Mouse (Mus musculus) liver, embryonic 12.5 days (tissue): ENCODE measurements around the gene Jmjd1c. TPM values are rescaled to one million over a fixed set of nuclear protein-coding genes. Genes with fewer than 3 reads are reported as not detected.

Experiments used
- ATAC-seq: fragments of 200-750 bp; cut with Nextera tagmentation; 2 replicates; pipeline ENCODE4 v1.8.0; 2017; ENCODE audit warnings: moderate number of reproducible peaks, mild to moderate bottlenecking, moderate library complexity
- H3K27ac ChIP-seq: fragments of 300-500 bp; sonication (generic); 2 replicates; pipeline ENCODE4 v1.5.1; 2016; ENCODE audit warnings: mild to moderate bottlenecking
- H3K27me3 ChIP-seq: fragments of 300-500 bp; sonication (generic); replicated peaks from 2 replicates; pipeline ENCODE4 v1.6.1; 2016; ENCODE audit warnings: mild to moderate bottlenecking, moderate library complexity
- H3K36me3 ChIP-seq: fragments of 300-500 bp; sonication (generic); 2 replicates; pipeline ENCODE4 v1.6.1; 2016; ENCODE audit warnings: mild to moderate bottlenecking, moderate library complexity
- H3K4me1 ChIP-seq: fragments of 300-500 bp; sonication (generic); 2 replicates; pipeline ENCODE4 v1.6.1; 2016
- H3K4me2 ChIP-seq: fragments of 300-500 bp; sonication (generic); 2 replicates; pipeline ENCODE4 v1.6.1; 2016; ENCODE audit warnings: mild to moderate bottlenecking, moderate library complexity
- H3K4me3 ChIP-seq: fragments of 300-500 bp; sonication (generic); 2 replicates; pipeline ENCODE4 v1.5.1; 2016; ENCODE audit warnings: mild to moderate bottlenecking, moderate library complexity
- H3K9ac ChIP-seq: fragments of 300-500 bp; sonication (generic); 2 replicates; pipeline ENCODE4 v1.6.1; 2016; ENCODE audit warnings: mild to moderate bottlenecking, moderate library complexity
- H3K9me3 ChIP-seq: fragments of 300-500 bp; sonication (generic); replicated peaks from 2 replicates; pipeline ENCODE4 v1.6.1; 2016; ENCODE audit warnings: mild to moderate bottlenecking, moderate library complexity
- WGBS: fragments of 180-500 bp; shearing (Covaris S2); methylation state at CpG from one replicate; pipeline ENCODE4 v1.1.7; 2016; ENCODE audit not compliant: insufficient replicate concordance; 5-methylcytosine and 5-hydroxymethylcytosine counted together
- polyA plus RNA-seq: library from polyadenylated mRNA; unstranded; fragments of >200 nt; fragmentation: Nextera tagmentation; extraction: Ambion mirVana; gene quantifications from 2 replicates; pipeline ENCODE4 v1.2.1, GENCODE M21; 2016

Jmjd1c gene
- polyA plus RNA-seq = 16.1 and 16.3 TPM in 2 replicates

- no peaks in the 10 kb centered on the region for H3K9me3 ChIP-seq
- peak within 1 kb of the TSS; percentile 90 for H3K4me3 ChIP-seq
- peak within 1 kb of the TSS; percentile 94 for H3K9ac ChIP-seq
- ATAC-seq = peak; percentile 80
- peaks cover 44% of the 10 kb centered on the region for H3K4me1 ChIP-seq
- peak within 1 kb of the TSS; percentile 89 for H3K4me2 ChIP-seq
- H3K27me3 ChIP-seq = no peaks in the 10 kb centered on the region
- peak within 1 kb of the TSS; percentile 91 for H3K27ac ChIP-seq
- no peaks in the 10 kb centered on the region for H3K36me3 ChIP-seq
- WGBS = 3% methylated on average over 66 of the region's 73 CpGs
Measured at GRCm38 (mm10) chr10:67095798-67096620, at the start of gene Jmjd1c. Jmjd1c (plus strand) TSS chr10:67096125.

GRCm38 (mm10) chr10:67047712-67048645, 47.9 kb upstream of the Jmjd1c start:
- H3K9me3 ChIP-seq = no peaks in the 10 kb centered on the region
- H3K27ac ChIP-seq = no peak overlapping the region
- H3K27me3 ChIP-seq = no peaks in the 10 kb centered on the region
- peaks cover 33% of the 10 kb centered on the region for H3K4me1 ChIP-seq
- ATAC-seq = no peak
- WGBS = 73% methylated on average over 18 of the region's 18 CpGs
- no peak overlapping the region for H3K4me2 ChIP-seq
- H3K4me3 ChIP-seq = no peak overlapping the region
- H3K36me3 ChIP-seq = no peaks in the 10 kb centered on the region
- H3K9ac ChIP-seq = no peak overlapping the region

- Histone ChIP-seq H3K27me3 (no peaks in the 10 kb centered on the region), H3K4me1 (peaks cover 29% of the 10 kb centered on the region), H3K9ac (no peak overlapping the region), H3K27ac (no peak overlapping the region), H3K4me3 (no peak overlapping the region), H3K4me2 (no peak overlapping the region), H3K36me3 (no peaks in the 10 kb centered on the region), H3K9me3 (no peaks in the 10 kb centered on the region)
- no peak for ATAC-seq
- WGBS = 63% methylated on average over 13 of the region's 13 CpGs
Measured at GRCm38 (mm10) chr10:67048871-67049615, 46.9 kb upstream of the Jmjd1c start.

GRCm38 (mm10) chr10:67049621-67050020, 46.3 kb upstream of the Jmjd1c start:
- ATAC-seq = no peak
- H3K4me1 ChIP-seq = peaks cover 24% of the 10 kb centered on the region
- WGBS = 74% methylated on average over 7 of the region's 7 CpGs
- H3K9me3 ChIP-seq = no peaks in the 10 kb centered on the region
- H3K27ac ChIP-seq = no peak overlapping the region
- H3K36me3 ChIP-seq = no peaks in the 10 kb centered on the region
- H3K9ac ChIP-seq = no peak overlapping the region
- no peak overlapping the region for H3K4me3 ChIP-seq
- no peak overlapping the region for H3K4me2 ChIP-seq
- no peaks in the 10 kb centered on the region for H3K27me3 ChIP-seq

- Histone ChIP-seq H3K9me3 (no peaks in the 10 kb centered on the region), H3K27me3 (no peaks in the 10 kb centered on the region), H3K27ac (no peak overlapping the region), H3K4me2 (no peak overlapping the region), H3K4me1 (peaks cover 22% of the 10 kb centered on the region), H3K9ac (no peak overlapping the region), H3K36me3 (no peaks in the 10 kb centered on the region), H3K4me3 (no peak overlapping the region)
- ATAC-seq = no peak
- 73% methylated on average over 7 of the region's 7 CpGs for WGBS
Measured at GRCm38 (mm10) chr10:67050766-67051165, 45.2 kb upstream of the Jmjd1c start.

GRCm38 (mm10) chr10:67051466-67051865, 44.5 kb upstream of the Jmjd1c start:
- H3K4me3 ChIP-seq = no peak overlapping the region
- no peaks in the 10 kb centered on the region for H3K36me3 ChIP-seq
- H3K9me3 ChIP-seq = no peaks in the 10 kb centered on the region
- peaks cover 29% of the 10 kb centered on the region for H3K4me1 ChIP-seq
- no peaks in the 10 kb centered on the region for H3K27me3 ChIP-seq
- no peak overlapping the region for H3K4me2 ChIP-seq
- no peak overlapping the region for H3K27ac ChIP-seq
- no peak overlapping the region for H3K9ac ChIP-seq
- no peak for ATAC-seq
- 70% methylated on average over 5 of the region's 5 CpGs for WGBS

GRCm38 (mm10) chr10:67052429-67052828, 43.5 kb upstream of the Jmjd1c start:
- H3K27ac ChIP-seq = no peak overlapping the region
- peak overlapping the region; percentile 23; the same call in 1 of the 2 replicates for H3K4me2 ChIP-seq
- no peaks in the 10 kb centered on the region for H3K36me3 ChIP-seq
- no peak overlapping the region for H3K9ac ChIP-seq
- H3K27me3 ChIP-seq = no peaks in the 10 kb centered on the region
- no peak for ATAC-seq
- H3K4me3 ChIP-seq = no peak overlapping the region
- H3K9me3 ChIP-seq = no peaks in the 10 kb centered on the region
- WGBS = 27% methylated on average over 9 of the region's 9 CpGs
- peaks cover 34% of the 10 kb centered on the region for H3K4me1 ChIP-seq

- no peak for ATAC-seq
- no peak overlapping the region for H3K27ac ChIP-seq
Measured at GRCm38 (mm10) chr10:67053475-67053874, 42.5 kb upstream of the Jmjd1c start.

GRCm38 (mm10) chr10:67055867-67056856, 39.8 kb upstream of the Jmjd1c start:
- H3K4me1 ChIP-seq = peaks cover 29% of the 10 kb centered on the region
- no peaks in the 10 kb centered on the region for H3K27me3 ChIP-seq
- no peaks in the 10 kb centered on the region for H3K9me3 ChIP-seq
- no peaks in the 10 kb centered on the region for H3K36me3 ChIP-seq
- no peak overlapping the region for H3K9ac ChIP-seq
- no peak overlapping the region for H3K4me3 ChIP-seq
- H3K27ac ChIP-seq = peak overlapping the region; percentile 3; the same call in 1 of the 2 replicates
- peak; percentile 44; the same call in 1 of the 2 replicates for ATAC-seq
- peak overlapping the region; percentile 9; the same call in 1 of the 2 replicates for H3K4me2 ChIP-seq
- 38% methylated on average over 17 of the region's 17 CpGs for WGBS

More at GRCm38 (mm10) chr10:67053475-67053874, 42.5 kb upstream of the Jmjd1c start:
- Histone ChIP-seq H3K4me1 (peaks cover 34% of the 10 kb centered on the region), H3K36me3 (no peaks in the 10 kb centered on the region), H3K4me2 (no peak overlapping the region), H3K9ac (no peak overlapping the region), H3K9me3 (no peaks in the 10 kb centered on the region), H3K4me3 (no peak overlapping the region), H3K27me3 (no peaks in the 10 kb centered on the region)
- WGBS = 45% methylated on average over 9 of the region's 9 CpGs

GRCm38 (mm10) chr10:67057208-67057607, 38.7 kb upstream of the Jmjd1c start:
- no peak for ATAC-seq
- H3K4me2 ChIP-seq = no peak overlapping the region
- no peak overlapping the region for H3K9ac ChIP-seq
- no peak overlapping the region for H3K27ac ChIP-seq
- no peaks in the 10 kb centered on the region for H3K9me3 ChIP-seq
- H3K27me3 ChIP-seq = no peaks in the 10 kb centered on the region
- H3K4me1 ChIP-seq = peaks cover 28% of the 10 kb centered on the region
- H3K36me3 ChIP-seq = no peaks in the 10 kb centered on the region
- H3K4me3 ChIP-seq = no peak overlapping the region
